Mouse (Mus musculus): ENCODE measurements around the gene Gm8369.

GRCm38 (mm10) chr19:11533888-11534445 is 48.2 kb downstream of the Gm8369 start:
- TF ChIP-seq CTCF (IDR thresholded peaks at IDR 0.05; ENCODE audit: low read depth, low read length) (no peak), TAL1 (conservative IDR thresholded peaks at IDR 0.05; ENCODE audit: low read depth, low read length) (no peak), GATA1 (IDR thresholded peaks at IDR 0.05; ENCODE audit: borderline replicate concordance, low read length) (no peak), POLR2AphosphoS5 (IDR thresholded peaks at IDR 0.05; ENCODE audit: insufficient replicate concordance, low read depth, low read length) (no peak), GATA2 (IDR thresholded peaks at IDR 0.05; ENCODE audit: borderline replicate concordance, low read depth, low read length) (no peak)

All from G1E (cell line).